Comparison of ENCODE assay signal across 9 mouse cellular contexts in genomic region chr13:97436719-97437350, GRCm38 (mm10).
DNase-seq lines count a peak whose midpoint lies in the region; ATAC-seq and TF ChIP-seq lines count a peak whose summit lies in the region.
"Had no signal": no experiment of that assay in that cellular context is flagged by ENCODE, and none has a peak within 500 bp of the region (broad histone marks: within the 10 kb centered on the region; RNA-seq: fewer than 3 reads in every experiment).

No protein-coding gene starts in this region.

- no peak for ATAC-seq in lung, embryonic 15.5 days (ENCODE audit: borderline replicate concordance, extremely low read depth, low FRiP score, low TSS enrichment)
- no peak for ATAC-seq in hindbrain, postnatal 0 days

- no peak for TF ChIP-seq CTCF in lung, adult 2 months (IDR thresholded peaks at IDR 0.05; ENCODE audit: insufficient read depth, low read length)
- TF ChIP-seq CTCF in hindbrain, postnatal 0 days (IDR thresholded peaks at IDR 0.05; ENCODE audit: low read depth): no peak

- H3K9ac ChIP-seq in lung, embryonic 15.5 days: no peak overlapping the region
- H3K9ac ChIP-seq in hindbrain, postnatal 0 days (replicated peaks; ENCODE audit: low read length): peak overlapping the region; percentile 37; the same call in 1 of the 2 replicates

- H3K4me1 ChIP-seq in lung, embryonic 15.5 days: peaks cover 62% of the 10 kb centered on the region
- peaks cover 6% of the 10 kb centered on the region; the same call in 1 of the 2 replicates for H3K4me1 ChIP-seq in lung, adult 2 months (ENCODE audit: control insufficient read depth, insufficient read depth, low read length)
- H3K4me1 ChIP-seq in hindbrain, postnatal 0 days (ENCODE audit: insufficient read depth, low read length): peaks cover 34% of the 10 kb centered on the region

- 0 out of 2 replicates have a peak overlapping the region, but pooled peaks have one; percentile 71 for H3K4me2 ChIP-seq in lung, embryonic 15.5 days
- H3K4me2 ChIP-seq in hindbrain, postnatal 0 days (ENCODE audit: low read depth, low read length): peak overlapping the region; percentile 59; the same call in 1 of the 2 replicates

- no peaks in the 10 kb centered on the region; the same call in 1 of the 2 replicates for H3K27me3 ChIP-seq in lung, embryonic 15.5 days
- H3K27me3 ChIP-seq in hindbrain, postnatal 0 days (ENCODE audit: insufficient read depth, low read length): no peaks in the 10 kb centered on the region

- no peak for TF ChIP-seq POLR2A in lung, adult 2 months (IDR thresholded peaks at IDR 0.05; ENCODE audit: borderline replicate concordance, extremely low read depth, low read depth, low read length)

- H3K9me3 ChIP-seq in lung, embryonic 15.5 days: no peaks in the 10 kb centered on the region
- H3K9me3 ChIP-seq in hindbrain, postnatal 0 days (ENCODE audit: low read length): no peaks in the 10 kb centered on the region

- no peaks in the 10 kb centered on the region for H3K36me3 ChIP-seq in lung, embryonic 15.5 days
- no peaks in the 10 kb centered on the region for H3K36me3 ChIP-seq in hindbrain, postnatal 0 days (ENCODE audit: insufficient read depth, low read length)

- no peak overlapping the region for H3K27ac ChIP-seq in lung, embryonic 15.5 days
- H3K27ac ChIP-seq in hindbrain, postnatal 0 days: peak overlapping the region; percentile 62

- 18% methylated on average over 5 of the region's 5 CpGs for WGBS in lung, embryonic 15.5 days
- WGBS in lung, adult 2 months: 60% methylated on average over 5 of the region's 5 CpGs
- 3% methylated on average over 5 of the region's 5 CpGs for WGBS in hindbrain, postnatal 0 days

- no peak overlapping the region for H3K4me3 ChIP-seq in lung, embryonic 15.5 days
- H3K4me3 ChIP-seq in lung, adult 2 months (replicated peaks; ENCODE audit: extremely low read depth, low read depth, low read length): no peak overlapping the region
- H3K4me3 ChIP-seq in hindbrain, postnatal 0 days (ENCODE audit: low read length): no peak overlapping the region

- DNase-seq in adrenal gland, postnatal 10 days: peak; percentile 13
- no peak for DNase-seq in adrenal gland, adult 18-20 months (ENCODE audit: low spot score in 2 of 2)
- DNase-seq in lung, adult 2 months: no peak
- DNase-seq in hindbrain, postnatal 0 days (ENCODE audit: low spot score): peak; percentile 30
- peak; percentile 47 for DNase-seq in retina, embryonic 14.5 days (ENCODE audit: low spot score)
- no peak for DNase-seq in adrenal gland, adult 2 months
- DNase-seq in lung, postnatal 10 days: no peak
- DNase-seq: cerebellum, adult 11-12 months had no signal

Comparison
In these comparisons a context has a peak if more than half of its experiments do, and no peak if none do; other contexts are left out.
1. DNase-seq: peak in adrenal gland, postnatal 10 days (single experiment), hindbrain, postnatal 0 days (single experiment) and retina, embryonic 14.5 days (single experiment); none in adrenal gland, adult 18-20 months (0 of 2), lung, adult 2 months (single experiment), adrenal gland, adult 2 months (single experiment) and lung, postnatal 10 days (single experiment).